Mouse (Mus musculus): ENCODE measurements at regions not wholly inside any gene's neighbourhood (a gene's known extent, or its start where the extent isn't known, plus 50 kb on each side); places are given as distances from the start of the nearest gene placed in this dataset.

- DNase-seq (ENCODE audit: low spot score), result no peak
Observed at GRCm38 (mm10) chr19:23089761-23090514, 51.1 kb upstream of the Klf9 start.
